Mouse (Mus musculus) spleen, postnatal 14 days (tissue): ENCODE data around the gene Grb2.

Experiments
- DNase-seq, 2 experiments: peaks; one replicate each; pipeline ENCODE4 v3.0.0; 2021 to 2022; ENCODE audit warnings: low spot score in 2 of 2

Grb2 gene

DNA sequence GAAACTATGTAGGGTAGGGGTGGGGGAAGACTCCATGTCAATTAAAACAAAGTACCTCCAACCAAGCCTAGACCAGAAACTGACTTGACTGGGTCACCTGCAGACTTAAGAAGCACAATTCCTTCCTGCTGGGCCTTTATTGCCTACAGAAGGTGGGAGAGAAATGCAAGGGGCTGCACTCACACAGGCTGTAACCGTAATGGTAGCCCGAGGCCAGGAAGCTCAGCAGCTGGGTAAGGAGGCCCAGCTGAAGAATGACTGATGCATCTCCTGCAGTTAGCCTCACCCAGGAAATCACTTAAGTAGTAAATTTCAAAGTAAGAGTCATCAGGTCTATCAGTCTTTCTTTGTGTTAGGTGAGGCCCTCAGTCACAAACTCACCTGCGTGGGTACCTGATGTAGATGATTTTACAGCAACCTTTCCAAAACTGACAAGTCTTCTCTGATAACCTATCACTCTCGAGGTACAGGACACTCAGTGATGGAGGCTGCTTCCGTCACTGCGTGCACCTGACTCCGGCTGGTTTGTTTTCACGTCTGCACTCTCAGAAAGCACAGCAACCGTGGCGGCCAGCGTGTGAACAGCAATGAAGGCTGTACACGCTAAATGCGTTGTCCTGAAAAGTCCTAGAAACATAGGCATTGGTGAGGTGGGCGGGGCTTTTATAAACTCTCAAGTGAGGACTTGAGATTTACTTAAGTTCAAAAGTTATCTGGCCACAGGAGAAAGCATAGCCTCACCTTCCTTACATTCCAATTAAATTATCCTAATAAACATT is 19.1 kb downstream of the Grb2 start:
- no peak for DNase-seq

DNA sequence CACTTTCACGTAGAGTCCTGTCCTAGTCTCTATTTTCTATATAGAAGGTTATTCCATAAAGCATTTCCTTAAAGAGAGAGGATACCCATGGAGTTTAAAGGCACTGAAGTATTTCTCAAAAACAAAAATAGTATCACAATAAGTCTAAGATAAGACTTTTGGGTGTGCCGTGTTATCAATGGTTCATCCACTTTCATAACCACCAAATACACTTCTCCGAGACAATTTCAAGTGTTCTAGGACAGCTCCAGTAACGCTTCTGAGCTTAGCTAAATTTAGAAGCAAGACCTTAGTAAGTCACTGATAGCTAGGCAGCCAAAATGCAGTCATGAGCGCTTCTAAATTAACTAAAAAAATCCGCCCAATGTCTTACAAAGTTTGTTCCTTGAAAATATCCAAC is 22.0 kb downstream of the Grb2 start:
- DNase-seq: no peak

DNA sequence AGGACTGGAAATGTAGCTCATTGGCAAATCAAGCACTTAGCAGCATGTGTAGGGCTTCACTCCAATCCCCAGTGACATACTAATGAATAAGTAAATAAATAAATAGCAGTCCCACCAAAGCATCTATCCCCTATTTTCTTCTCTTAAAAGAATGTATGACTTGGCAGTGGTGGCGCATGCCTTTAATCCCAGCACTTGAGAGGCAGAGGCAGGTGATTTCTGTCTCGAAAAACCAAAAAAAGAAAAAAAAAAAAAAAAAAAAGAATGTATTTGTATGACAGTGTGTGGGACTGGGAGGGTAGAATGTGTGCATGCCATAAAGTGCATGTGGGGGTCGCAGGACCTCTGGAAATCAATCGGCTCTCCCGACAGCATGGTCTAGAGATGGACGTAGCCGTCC is 22.4 kb downstream of the Grb2 start:
- DNase-seq: no peak

DNA sequence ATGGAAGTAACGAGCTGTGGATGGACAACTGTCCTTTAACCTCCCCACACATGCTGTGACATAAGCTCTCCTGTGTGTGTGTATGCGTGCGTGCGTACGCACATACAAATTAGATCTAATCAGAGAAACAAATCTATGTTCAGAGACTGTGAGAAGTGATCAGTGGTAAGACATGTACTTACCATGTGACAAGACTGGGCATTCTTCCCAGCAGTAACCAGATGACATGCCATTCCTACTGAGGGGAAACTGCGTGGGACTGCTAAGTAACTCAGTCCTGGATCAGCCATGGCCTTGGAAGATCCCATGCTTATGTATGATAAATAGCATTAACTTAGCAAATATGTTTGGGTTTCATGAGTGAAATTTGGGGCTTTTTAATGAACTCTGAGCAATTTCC is 23.5 kb downstream of the Grb2 start:
- no peak for DNase-seq

DNA sequence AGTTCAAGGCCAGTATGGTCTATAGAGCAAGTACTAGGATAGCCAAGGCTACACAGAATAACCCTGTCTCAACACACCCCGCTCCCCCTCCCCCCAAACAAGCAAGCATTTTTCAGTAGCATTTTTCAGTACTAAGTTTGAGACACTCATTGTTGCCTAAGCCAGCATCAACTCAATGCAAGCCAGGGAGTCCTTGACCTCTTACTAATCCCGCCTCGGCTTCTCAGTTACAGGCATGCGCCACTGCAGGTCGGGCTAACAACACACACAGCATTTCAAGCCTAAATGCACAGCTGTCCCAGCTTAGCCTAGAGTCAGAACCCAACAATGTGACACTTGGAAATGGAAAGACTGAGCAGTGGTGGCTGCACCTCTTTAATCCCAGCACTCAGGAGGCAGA is 25.1 kb downstream of the Grb2 start:
- DNase-seq: no peak

DNA sequence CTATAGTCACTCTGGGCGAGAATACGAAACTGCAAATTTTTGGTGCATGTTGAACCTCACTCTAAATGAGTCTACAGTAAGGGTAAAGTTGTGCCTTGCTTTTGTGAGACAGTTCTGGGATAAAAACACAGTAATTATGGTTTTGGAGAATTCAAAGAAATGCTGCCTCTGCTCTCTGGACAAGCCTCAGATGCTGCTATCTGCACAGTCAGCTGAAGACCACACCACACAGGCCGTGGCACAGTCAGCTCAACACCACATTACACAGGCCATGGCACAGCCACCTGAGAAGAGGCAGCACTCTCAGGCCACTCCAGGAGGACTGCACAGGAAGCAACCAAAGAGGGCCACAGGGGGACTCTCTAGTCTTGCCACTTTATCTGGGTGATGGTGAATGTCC is 26.0 kb downstream of the Grb2 start:
- DNase-seq: no peak

DNA sequence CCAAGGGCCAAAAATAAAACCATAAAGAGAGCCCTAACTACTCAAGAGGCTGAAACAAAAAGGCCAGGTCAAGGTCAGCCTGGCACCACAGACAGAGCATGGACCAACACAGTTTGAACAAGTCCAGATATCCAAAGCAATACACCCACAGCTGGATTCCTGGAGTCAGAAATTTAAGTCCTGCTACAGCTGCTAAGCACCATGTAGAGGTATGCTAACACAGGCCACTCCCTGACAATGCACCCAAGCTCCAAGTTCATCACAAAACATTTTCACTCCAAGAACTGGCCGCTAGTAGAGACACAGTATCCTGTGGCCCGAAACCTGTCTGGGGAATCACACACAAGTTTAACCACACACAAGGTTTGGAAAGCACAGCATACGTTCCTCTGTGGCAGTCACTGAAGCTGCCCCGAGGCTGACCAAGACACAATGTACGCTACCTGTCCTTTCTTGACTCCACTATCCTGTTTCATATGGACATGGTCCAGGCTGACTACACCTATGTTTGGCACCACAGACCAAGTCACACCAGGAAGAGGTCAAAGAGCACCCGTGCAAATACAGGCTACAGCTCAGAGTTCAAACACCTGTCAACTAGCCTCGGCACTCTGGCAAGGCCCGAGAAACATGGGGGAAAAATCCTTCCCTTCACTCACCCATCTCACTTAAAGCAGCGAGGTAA is 28.7 kb downstream of the Grb2 start:
- no peak for DNase-seq

DNA sequence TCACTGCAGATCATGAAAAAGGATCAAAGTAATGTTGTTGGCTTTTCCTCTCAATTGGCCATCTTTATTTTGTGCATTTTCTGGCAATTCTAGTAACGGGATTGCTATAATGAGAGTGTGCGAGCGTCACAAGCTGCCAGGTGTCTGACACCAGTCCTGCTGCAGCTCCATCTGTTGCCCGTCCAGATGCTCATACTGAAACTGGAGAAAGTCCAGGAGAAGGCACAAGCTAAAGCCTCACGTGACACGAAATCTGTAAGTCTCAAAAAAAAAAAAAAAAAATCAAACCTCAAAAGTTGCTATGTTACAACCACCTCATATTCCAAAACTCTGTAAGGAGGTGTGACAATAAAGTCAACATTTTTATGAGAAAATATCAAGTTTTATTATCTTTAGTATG is 29.5 kb downstream of the Grb2 start:
- DNase-seq: no peak

DNA sequence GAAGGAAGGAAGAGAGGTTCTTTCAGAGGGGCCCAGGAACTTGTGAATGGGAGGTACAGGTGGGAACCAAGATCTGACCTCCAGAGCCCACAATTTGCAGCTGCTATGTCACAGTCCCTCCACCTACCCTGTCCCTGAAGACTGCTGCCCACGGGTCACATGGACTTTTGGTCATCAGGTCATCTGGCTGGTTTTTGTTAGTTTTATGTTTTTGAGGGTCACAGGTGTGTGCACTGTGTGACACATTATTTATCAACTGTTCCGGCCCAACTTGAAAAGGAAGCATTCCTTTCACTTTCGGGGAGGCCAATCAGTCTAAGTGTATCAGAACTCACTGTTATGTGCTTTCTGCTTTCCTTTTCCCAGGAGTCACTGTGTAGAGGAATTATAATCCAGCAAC is 30.9 kb downstream of the Grb2 start:
- DNase-seq: no peak

DNA sequence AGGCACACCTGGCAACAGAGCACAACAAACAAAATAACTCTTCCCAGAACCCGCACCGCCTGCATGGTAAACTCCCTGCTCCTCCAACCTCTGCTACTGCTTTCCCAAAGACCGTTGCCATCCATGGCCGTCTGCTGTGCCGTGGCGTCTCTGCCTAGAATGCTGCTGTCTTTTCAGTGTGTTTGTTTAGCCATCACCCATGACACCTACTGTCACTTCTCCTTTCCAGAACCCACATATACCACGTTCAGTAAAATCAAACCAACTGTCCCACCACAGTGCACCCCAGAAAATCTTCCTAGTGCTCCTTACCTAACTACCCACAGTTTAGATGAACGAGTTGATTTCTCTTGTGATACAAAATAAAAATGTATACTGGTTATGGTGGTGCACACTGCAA is 31.7 kb downstream of the Grb2 start:
- no peak for DNase-seq

DNA sequence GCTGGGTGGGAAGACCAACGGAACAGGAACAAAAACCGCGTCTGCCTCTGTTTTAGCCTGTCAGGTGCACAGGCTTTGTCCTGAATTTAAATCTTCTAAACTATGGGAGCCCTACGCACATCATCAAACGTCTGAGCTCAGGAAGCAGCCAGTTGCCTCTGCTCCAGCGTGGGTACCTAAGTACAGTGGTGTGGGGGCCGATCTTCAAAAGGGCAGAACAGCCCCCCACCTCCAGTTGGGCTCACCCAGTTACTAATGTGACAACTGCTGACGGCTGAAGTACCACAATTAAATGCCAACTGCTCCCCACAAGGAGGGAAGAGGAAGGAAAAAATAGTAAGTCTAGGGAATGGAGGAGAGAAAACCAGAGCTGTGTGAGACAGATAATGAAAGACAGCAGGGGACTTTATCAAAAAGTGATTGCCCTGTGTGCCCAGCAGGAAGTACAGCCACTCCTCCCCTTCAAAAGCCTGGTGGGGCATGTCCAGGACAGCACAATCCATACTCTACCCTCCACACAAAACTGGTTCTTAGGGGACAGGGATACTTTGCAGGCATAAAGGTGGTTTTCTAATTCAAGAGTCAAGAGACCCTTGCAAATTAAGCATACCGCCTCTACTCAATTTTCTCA is 34.0 kb downstream of the Grb2 start:
- DNase-seq: no peak

DNA sequence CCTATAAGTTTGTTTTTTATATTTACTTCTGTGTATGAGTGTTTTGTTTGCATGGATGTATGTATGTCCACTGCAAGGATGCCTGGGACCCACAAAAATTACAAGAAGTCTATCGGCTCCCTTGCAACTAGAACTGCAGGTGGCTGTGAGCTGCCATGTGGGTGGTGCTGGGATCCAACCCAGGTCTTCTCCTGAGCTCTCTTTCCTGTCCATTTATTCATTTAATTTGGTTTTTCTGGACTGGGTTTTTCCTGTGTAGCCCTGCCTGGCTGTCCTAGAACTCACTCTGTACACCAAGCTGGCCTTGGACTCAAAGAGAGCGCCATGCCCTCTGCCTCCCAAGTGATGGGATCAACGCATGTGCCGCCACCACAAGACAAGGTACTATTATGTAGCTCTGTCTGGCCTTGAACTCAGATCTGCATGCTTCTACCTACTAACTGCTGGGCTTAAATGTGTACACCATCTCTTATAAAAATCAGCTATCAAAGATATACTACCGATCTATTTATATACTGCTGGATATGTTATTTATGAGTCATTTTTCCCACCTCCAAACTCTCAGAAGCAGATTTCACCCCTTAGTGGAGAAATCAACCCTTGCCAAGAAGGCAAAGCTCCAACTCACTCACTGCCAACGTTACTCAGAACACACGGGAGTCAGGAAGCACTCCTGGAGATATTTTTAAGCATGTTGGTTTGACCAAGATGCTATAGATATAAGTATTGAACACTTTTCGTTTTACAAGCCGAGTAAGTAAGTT is 34.7 kb downstream of the Grb2 start:
- no peak for DNase-seq

DNA sequence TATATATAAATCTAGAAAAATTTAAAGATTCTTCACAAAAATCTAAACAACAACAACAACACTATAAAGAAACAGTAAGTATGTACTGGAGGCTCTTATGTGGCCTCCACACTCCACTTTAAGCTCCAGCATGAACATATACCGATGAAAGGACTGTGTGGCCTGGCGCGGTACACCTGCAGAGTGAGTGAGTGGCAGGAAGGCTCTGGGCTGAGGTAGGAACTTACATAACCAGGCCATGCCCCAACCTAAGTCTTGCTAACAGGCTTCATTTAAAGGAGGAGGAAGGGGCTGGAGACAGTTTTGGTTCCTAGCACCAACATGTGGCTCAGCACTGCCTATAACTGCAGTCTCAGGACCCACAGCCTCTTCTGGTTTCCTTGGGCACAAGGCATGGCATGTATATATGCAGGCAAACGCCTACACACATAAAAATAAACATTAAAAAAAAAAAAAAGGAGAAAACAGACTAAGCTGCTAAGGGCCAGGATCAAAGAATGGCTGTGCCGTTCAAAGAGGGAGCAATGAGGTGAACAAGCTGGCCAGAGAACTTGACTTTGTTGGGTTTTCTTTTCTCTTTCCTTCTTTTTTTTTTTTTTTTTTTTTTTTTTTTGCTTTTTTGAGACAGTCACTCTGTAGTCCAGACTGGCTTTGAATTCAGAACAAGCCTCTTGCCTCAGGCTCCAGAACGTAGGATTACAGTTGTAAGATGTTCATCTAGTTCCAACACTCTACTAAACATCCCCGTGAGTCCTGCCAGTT is 36.0 kb downstream of the Grb2 start:
- no peak for DNase-seq

DNA sequence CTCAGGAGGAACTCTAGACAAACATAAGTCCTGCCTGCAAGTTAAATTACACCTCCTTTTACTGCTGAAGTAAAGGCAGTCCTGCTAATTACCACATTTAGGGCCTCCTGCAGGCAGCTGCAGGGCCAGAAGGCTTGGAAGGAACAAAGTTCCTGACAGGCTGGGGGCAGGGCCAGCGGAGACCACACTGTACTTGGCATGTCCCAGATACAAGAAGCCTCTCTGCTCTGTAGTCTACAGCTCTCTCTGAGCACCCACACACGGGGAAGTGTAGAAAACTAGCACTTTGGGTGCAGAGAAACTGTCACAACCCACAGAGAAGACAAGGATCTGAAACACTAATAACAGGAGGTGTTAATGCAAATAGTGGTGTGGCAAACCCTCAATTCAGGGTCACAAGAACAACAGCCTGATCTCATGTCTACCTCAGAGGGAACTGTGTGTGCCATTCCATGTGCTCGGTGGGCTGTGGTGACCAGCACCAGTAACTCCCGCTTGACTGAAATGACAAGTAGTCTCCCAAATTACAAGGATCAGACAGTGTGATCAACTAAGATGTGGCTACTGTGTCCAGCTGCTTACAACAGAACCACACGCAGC is 37.8 kb downstream of the Grb2 start:
- DNase-seq: no peak

DNA sequence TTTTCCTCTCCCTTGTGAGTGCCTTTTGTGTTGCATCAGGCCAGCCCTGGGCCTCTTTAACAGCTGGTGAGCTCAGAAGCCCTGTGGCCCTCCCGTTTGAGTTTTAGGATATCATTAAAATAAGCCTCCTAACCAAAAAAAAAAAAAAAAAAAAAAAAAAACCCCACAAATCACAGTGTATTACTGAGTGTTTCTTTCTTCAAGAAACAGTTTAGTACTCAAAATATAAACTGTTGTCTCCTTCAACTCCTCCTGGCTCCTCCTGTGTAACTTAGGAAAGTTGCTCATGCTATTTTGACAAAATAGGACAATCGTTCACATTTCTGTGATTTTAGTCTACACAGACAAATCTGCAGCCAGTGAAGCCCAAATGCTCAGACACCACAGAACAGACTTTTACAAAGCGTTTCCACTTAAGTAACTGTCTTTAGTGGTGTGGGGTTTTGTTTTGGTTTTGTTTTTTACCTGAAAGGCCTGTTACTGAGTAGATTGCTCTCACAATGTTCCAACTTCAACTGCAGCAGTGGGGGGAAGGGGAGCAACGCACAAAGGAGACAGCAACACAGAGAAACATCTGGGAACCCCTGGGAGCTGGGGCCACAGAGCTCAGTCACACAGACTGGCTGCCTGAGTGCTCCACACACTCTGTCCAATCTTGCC is 44.6 kb downstream of the Grb2 start:
- no peak for DNase-seq

DNA sequence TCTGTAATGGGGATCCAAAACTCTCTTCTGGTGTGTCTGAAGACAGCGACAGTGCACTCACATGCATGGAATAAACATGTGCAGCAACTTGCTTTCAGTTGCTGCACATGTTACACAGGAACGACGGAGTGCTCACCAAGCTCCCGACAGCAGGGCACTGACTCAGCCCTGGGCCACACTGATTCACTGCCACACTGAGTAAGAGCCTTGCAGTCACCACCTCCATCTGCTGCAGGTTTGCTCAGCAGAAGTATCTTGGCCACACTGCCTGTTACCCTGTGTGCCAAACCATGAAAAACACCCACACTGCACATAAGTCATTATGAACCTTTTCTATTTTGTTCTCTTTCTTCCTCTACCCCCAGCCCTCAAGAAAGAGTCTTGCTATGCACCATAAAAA is 48.0 kb downstream of the Grb2 start:
- no peak for DNase-seq

DNA sequence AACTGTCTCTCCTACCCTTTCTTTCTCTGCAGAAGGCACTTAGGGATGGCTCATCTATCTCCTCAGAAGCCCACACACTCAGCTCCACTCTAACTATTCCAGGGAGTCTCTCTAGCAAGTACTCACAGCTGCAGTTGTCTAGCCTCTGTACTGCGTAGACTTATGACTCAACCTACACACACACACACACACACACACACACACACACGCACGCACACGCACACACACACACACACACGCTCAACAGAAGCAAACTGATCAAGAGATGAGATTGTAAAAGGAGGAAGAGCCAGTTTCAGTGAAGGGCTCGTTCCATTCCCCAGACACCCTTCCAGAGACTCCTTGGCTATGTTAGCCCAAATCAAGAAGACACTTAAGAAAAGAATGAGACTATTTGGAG is 49.9 kb downstream of the Grb2 start:
- DNase-seq: no peak

DNA sequence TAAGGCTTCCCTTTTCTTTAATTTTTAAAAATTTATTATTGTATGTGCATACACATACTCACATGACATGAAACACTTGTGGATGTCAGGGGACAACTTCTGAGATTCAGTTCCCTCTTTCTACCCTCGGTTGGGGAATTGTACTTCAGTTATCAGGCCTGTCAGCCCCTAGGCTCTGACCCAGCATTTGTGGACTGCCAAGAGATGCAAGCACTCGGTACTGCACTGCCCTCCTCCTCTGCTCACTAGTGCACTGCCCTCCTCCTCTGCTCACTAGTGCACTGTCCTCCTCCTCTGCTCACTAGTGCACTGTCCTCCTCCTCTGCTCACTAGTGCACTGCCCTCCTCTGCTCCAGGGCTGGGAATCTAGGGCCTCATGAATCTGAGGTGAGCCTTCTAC is 54.3 kb downstream of the Grb2 start:
- no peak for DNase-seq

DNA sequence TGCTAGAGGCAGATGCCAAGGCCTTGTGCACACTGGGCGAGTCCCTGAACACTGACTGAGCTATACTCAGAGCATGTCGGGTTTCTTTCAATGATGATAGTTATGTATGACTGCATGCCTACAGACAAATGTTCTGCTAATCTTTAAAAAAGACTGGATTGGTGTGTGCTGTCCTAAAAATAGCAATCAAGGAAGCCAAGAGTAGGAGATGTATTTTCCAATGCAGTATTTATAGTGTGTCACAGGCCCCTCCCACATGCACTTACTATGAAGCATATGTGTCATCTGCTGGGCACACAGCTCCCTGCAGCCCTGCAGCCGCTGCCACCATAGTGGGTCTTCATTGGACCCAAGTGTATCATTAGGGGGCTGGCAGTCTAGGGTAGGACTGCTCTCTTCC is 55.2 kb downstream of the Grb2 start:
- no peak for DNase-seq

DNA sequence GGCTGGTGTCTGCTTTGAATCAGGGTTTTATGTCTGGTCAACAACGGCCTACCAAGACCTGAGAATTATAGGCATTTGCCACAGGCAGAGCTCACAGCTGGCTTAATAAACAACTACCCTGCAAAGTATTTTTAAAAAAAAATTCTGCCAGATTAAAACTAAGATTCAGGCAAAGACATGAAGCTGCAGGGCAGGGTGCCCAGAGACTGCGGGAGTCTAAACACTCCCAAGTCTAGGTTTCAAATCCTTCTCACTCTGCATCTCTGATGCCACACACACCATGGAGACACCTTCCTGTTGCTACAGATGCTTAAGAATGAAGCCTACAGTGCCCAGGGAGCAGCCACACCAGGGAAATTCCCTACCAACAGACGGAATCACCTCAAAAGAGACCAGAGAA is 56.7 kb downstream of the Grb2 start:
- DNase-seq: no peak

DNA sequence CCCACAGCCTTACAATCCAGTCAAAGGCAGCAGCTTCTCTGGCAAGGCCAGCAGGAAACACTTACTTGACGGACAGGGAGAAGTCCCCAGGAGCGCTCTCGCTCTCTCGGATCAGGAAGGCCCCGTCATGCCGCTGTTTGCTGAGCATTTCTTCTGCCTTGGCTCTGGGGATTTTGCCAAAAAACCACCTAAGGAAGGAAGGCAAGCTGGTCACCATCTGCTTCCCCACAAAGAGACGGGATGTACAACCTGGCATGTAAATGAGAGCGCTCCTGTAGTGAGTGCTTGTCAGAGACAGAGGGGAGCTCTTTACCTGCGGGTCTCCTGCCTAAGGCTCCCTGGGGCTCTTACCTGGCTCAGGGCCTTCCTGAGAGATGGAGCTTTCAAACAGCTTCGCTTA is 58.7 kb downstream of the Grb2 start:
- DNase-seq: no peak
